Mouse (Mus musculus) C2C12 (cell line): ENCODE measurements around the gene R3hdm4. TPM values are rescaled to one million over a fixed set of nuclear protein-coding genes. Genes with fewer than 3 reads are reported as not detected.

Source experiments
- H3K27me3 ChIP-seq: one replicate; pipeline ENCODE4 v1.6.1; 2011; ENCODE audit not compliant: control insufficient read depth, insufficient read depth, insufficient read length
- H3K36me3 ChIP-seq: one replicate; pipeline ENCODE4 v1.6.1; 2011; ENCODE audit not compliant: control insufficient read depth, insufficient read depth
- H3K4me3 ChIP-seq: one replicate; pipeline ENCODE4 v1.5.1; 2011; ENCODE audit warnings: mild to moderate bottlenecking, control low read depth; ENCODE audit not compliant: poor library complexity, insufficient read depth, severe bottlenecking
- H3K79me2 ChIP-seq: one replicate; pipeline ENCODE4 v1.6.1; 2011; ENCODE audit not compliant: control insufficient read depth, insufficient read depth
- H3K79me3 ChIP-seq: one replicate; pipeline ENCODE4 v1.6.1; 2011; ENCODE audit warnings: low read depth, control low read depth
- H3ac ChIP-seq: one replicate; pipeline ENCODE3; 2011; ENCODE audit warnings: low read depth; ENCODE audit not compliant: control insufficient read depth, insufficient read length
- CEBPB ChIP-seq: IDR thresholded peaks from one replicate; pipeline ENCODE4 v1.6.1; 2011; ENCODE audit warnings: low read depth, mild to moderate bottlenecking, control low read depth, moderate library complexity
- CTCF ChIP-seq: IDR thresholded peaks from one replicate; pipeline ENCODE4 v1.5.1; 2011; ENCODE audit not compliant: control insufficient read depth, insufficient read depth, insufficient read length
- FOSL1 ChIP-seq: IDR thresholded peaks from one replicate; pipeline ENCODE4 v1.8.0; 2011; ENCODE audit warnings: mild to moderate bottlenecking, low read length; ENCODE audit not compliant: poor library complexity, insufficient read depth, severe bottlenecking
- MAX ChIP-seq: IDR thresholded peaks from one replicate; pipeline ENCODE4 v1.6.1; 2011; ENCODE audit warnings: mild to moderate bottlenecking, control low read depth
- MYOD1 ChIP-seq: IDR thresholded peaks from one replicate; pipeline ENCODE4 v1.6.1; 2011; ENCODE audit warnings: low read depth; ENCODE audit not compliant: control insufficient read depth, insufficient read length
- MYOG ChIP-seq: IDR thresholded peaks from one replicate; pipeline ENCODE4 v1.6.1; 2011; ENCODE audit not compliant: control insufficient read depth, insufficient read length; ENCODE audit errors: extremely low read depth
- USF1 ChIP-seq: IDR thresholded peaks from one replicate; pipeline ENCODE4 v1.6.1; 2011; ENCODE audit warnings: low read depth, mild to moderate bottlenecking, control low read depth, moderate library complexity
- polyA plus RNA-seq: library from polyadenylated mRNA; unstranded; fragments of >200 nt; fragmentation: generic; extraction: Trizol; gene quantifications from one replicate; pipeline ENCODE4 v1.2.1, GENCODE M21; 2012; ENCODE audit warnings: missing spikeins

The R3hdm4 gene
- polyA plus RNA-seq, 1 experiment, result 46.7 TPM

GRCm38 (mm10) chr10:79933145-79933679 lies 12.2 kb upstream of the R3hdm4 start:
- no peak overlapping the region for H3ac ChIP-seq
- no peaks in the 10 kb centered on the region for H3K27me3 ChIP-seq
- H3K4me3 ChIP-seq, result no peak overlapping the region
- H3K79me3 ChIP-seq, result no peaks in the 10 kb centered on the region
- TF ChIP-seq USF1, result no peak
- TF ChIP-seq CEBPB, result no peak
- TF ChIP-seq MYOD1, result no peak
- TF ChIP-seq FOSL1, result no peak
- TF ChIP-seq MAX, result no peak
- TF ChIP-seq CTCF, result no peak
- TF ChIP-seq MYOG, result no peak
- no peaks in the 10 kb centered on the region for H3K79me2 ChIP-seq
- no peaks in the 10 kb centered on the region for H3K36me3 ChIP-seq

GRCm38 (mm10) chr10:79932736-79933135 lies 11.7 kb upstream of the R3hdm4 start:
- H3K36me3 ChIP-seq, result no peaks in the 10 kb centered on the region

GRCm38 (mm10) chr10:79931797-79932196 lies 10.8 kb upstream of the R3hdm4 start:
- H3K4me3 ChIP-seq, result no peak overlapping the region
- no peaks in the 10 kb centered on the region for H3K27me3 ChIP-seq
- no peaks in the 10 kb centered on the region for H3K79me3 ChIP-seq
- no peaks in the 10 kb centered on the region for H3K79me2 ChIP-seq
- no peak overlapping the region for H3ac ChIP-seq
- H3K36me3 ChIP-seq, result no peaks in the 10 kb centered on the region
- no peak for TF ChIP-seq USF1
- no peak for TF ChIP-seq CEBPB
- no peak for TF ChIP-seq FOSL1
- TF ChIP-seq MYOD1, result no peak
- TF ChIP-seq CTCF, result no peak
- no peak for TF ChIP-seq MAX
- TF ChIP-seq MYOG, result no peak

More at GRCm38 (mm10) chr10:79932736-79933135, 11.7 kb upstream of the R3hdm4 start:
- Histone ChIP-seq H3K79me3 (no peaks in the 10 kb centered on the region), H3K27me3 (no peaks in the 10 kb centered on the region), H3ac (no peak overlapping the region), H3K79me2 (no peaks in the 10 kb centered on the region), H3K4me3 (no peak overlapping the region)
- TF ChIP-seq FOSL1 (no peak), CEBPB (no peak)

GRCm38 (mm10) chr10:79930826-79931186 lies 9.8 kb upstream of the R3hdm4 start:
- no peak overlapping the region for H3ac ChIP-seq
- H3K27me3 ChIP-seq, result no peaks in the 10 kb centered on the region
- H3K79me2 ChIP-seq, result no peaks in the 10 kb centered on the region
- H3K79me3 ChIP-seq, result no peaks in the 10 kb centered on the region
- H3K4me3 ChIP-seq, result no peak overlapping the region
- TF ChIP-seq USF1 (no peak), MAX (no peak), CTCF (no peak), MYOD1 (no peak), CEBPB (no peak), FOSL1 (no peak), MYOG (no peak)
- no peaks in the 10 kb centered on the region for H3K36me3 ChIP-seq

- Histone ChIP-seq H3K79me3 (no peaks in the 10 kb centered on the region), H3K36me3 (no peaks in the 10 kb centered on the region), H3ac (no peak overlapping the region), H3K79me2 (no peaks in the 10 kb centered on the region), H3K27me3 (no peaks in the 10 kb centered on the region), H3K4me3 (no peak overlapping the region)
- TF ChIP-seq MYOD1, result no peak
- no peak for TF ChIP-seq MYOG
Observed at GRCm38 (mm10) chr10:79929967-79930825, 9.2 kb upstream of the R3hdm4 start.

- Histone ChIP-seq H3K79me3 (no peaks in the 10 kb centered on the region), H3K79me2 (no peaks in the 10 kb centered on the region), H3K27me3 (no peaks in the 10 kb centered on the region), H3ac (no peak overlapping the region), H3K36me3 (no peaks in the 10 kb centered on the region), H3K4me3 (no peak overlapping the region)
- TF ChIP-seq MYOD1, result no peak
- no peak for TF ChIP-seq CTCF
- TF ChIP-seq MAX, result no peak
- TF ChIP-seq USF1, result no peak
- TF ChIP-seq FOSL1, result no peak
- TF ChIP-seq CEBPB, result no peak
- TF ChIP-seq MYOG, result no peak
Observed at GRCm38 (mm10) chr10:79928907-79929701, 8.1 kb upstream of the R3hdm4 start.
